Mouse (Mus musculus) cerebellum, adult 18-20 months (tissue): ENCODE data around the gene Gm20388.

Experiments used
- DNase-seq, 2 experiments: peaks; one replicate each; pipeline ENCODE4 v3.0.0; 2021

Gm20388 gene

GRCm38 (mm10) chr8:123714451-123714850 is 3803.8 kb downstream of the Gm20388 start:
- DNase-seq, result no peak

- DNase-seq, result no peak
Observed at GRCm38 (mm10) chr8:123715916-123716592, 3805.4 kb downstream of the Gm20388 start.

GRCm38 (mm10) chr8:123717104-123717503 is 3806.5 kb downstream of the Gm20388 start:
- no peak for DNase-seq

GRCm38 (mm10) chr8:123717516-123718490 is 3807.2 kb downstream of the Gm20388 start:
- DNase-seq, result no peak

- no peak for DNase-seq
Observed at GRCm38 (mm10) chr8:123718752-123719151, 3808.1 kb downstream of the Gm20388 start.

GRCm38 (mm10) chr8:123719280-123719679 is 3808.6 kb downstream of the Gm20388 start:
- DNase-seq, result no peak

GRCm38 (mm10) chr8:123719811-123720210 is 3809.2 kb downstream of the Gm20388 start:
- DNase-seq, result no peak

- DNase-seq, result no peak
Observed at GRCm38 (mm10) chr8:123720471-123721001, 3809.9 kb downstream of the Gm20388 start.

- no peak for DNase-seq
Observed at GRCm38 (mm10) chr8:123722245-123722644, 3811.6 kb downstream of the Gm20388 start.

- DNase-seq, result no peak
Observed at GRCm38 (mm10) chr8:123724752-123725151, 3814.1 kb downstream of the Gm20388 start.

- no peak for DNase-seq
Observed at GRCm38 (mm10) chr8:123725261-123725660, 3814.6 kb downstream of the Gm20388 start.

GRCm38 (mm10) chr8:123726759-123727158 is 3816.1 kb downstream of the Gm20388 start:
- no peak for DNase-seq

GRCm38 (mm10) chr8:123729055-123729785 is 3818.6 kb downstream of the Gm20388 start:
- DNase-seq, result peak; percentile 23 to 39

GRCm38 (mm10) chr8:123729786-123730411 is 3819.3 kb downstream of the Gm20388 start:
- DNase-seq, result peak; percentile 31 to 41

- no peak for DNase-seq
Observed at GRCm38 (mm10) chr8:123732332-123732731, 3821.7 kb downstream of the Gm20388 start.

- DNase-seq, result no peak
Observed at GRCm38 (mm10) chr8:123734486-123734885, 3823.8 kb downstream of the Gm20388 start.

GRCm38 (mm10) chr8:123736974-123737373 is 3826.3 kb downstream of the Gm20388 start:
- no peak for DNase-seq

- no peak for DNase-seq
Observed at GRCm38 (mm10) chr8:123740263-123740662, 3829.6 kb downstream of the Gm20388 start.

- DNase-seq, result no peak
Observed at GRCm38 (mm10) chr8:123741232-123741631, 3830.6 kb downstream of the Gm20388 start.

GRCm38 (mm10) chr8:123746488-123746887 is 3835.8 kb downstream of the Gm20388 start:
- no peak for DNase-seq

- DNase-seq, result no peak
Observed at GRCm38 (mm10) chr8:123747772-123748171, 3837.1 kb downstream of the Gm20388 start.

- no peak for DNase-seq
Observed at GRCm38 (mm10) chr8:123750171-123750693, 3839.6 kb downstream of the Gm20388 start.
